In the genomic region with DNA sequence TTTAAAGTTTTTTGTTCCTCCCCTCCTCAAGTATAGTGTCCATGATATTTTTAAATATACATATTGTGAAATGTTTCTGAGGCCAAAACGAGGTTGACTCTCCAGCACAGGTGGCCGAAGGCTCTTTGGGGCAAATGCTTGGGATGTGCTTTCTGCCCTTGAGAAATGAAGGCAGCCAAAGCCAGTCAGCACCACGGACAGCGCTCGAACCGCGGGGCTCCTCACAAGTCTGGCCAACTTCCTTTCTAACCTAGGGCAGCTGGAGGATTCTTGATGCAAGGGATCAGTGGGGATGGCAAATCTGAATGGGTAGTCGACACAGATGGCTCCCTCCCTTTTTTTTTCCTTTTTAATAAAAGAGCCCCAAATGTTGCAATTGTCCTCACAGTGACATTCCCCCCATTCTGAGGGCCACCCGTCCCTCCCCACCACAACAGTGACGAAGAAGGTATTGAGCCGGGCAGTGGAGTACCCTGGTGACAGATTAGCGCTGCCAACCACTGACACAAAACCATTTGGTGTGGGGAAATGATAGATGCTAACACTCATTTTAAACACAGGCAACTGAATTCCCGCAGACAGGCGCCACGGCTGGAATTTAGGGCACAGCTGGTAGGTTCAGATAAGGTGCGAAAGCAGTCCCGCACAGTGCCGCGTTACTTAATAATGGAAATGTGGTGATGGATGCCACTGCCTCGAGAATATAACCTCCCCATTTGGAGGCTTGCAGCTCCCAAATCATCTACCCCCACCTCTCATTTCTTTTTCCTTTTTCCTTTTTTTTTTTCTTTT, we compare ENCODE assay signal across 10 mouse cellular contexts.
DNase-seq lines count a peak whose midpoint lies in the region; ATAC-seq and TF ChIP-seq lines count a peak whose summit lies in the region.
"Had no signal": no experiment of that assay in that cellular context is flagged by ENCODE, and none has a peak within 500 bp of the region (broad histone marks: within the 10 kb centered on the region; RNA-seq: fewer than 3 reads in every experiment).

No protein-coding gene starts in this region.

- H3K27me3 ChIP-seq in forebrain, embryonic 14.5 days (replicated peaks; ENCODE audit: control insufficient read depth, insufficient read depth, low read length), result no peaks in the 10 kb centered on the region
- no peaks in the 10 kb centered on the region for H3K27me3 ChIP-seq in forebrain, embryonic 13.5 days
- no peaks in the 10 kb centered on the region for H3K27me3 ChIP-seq in hindbrain, postnatal 0 days (ENCODE audit: insufficient read depth, low read length)
- no peaks in the 10 kb centered on the region for H3K27me3 ChIP-seq in midbrain, embryonic 11.5 days (ENCODE audit: control insufficient read depth, insufficient read depth, low read length)
- H3K27me3 ChIP-seq in intestine, embryonic 15.5 days (replicated peaks), result no peaks in the 10 kb centered on the region; the same call in 1 of the 2 replicates
- H3K27me3 ChIP-seq: lung, embryonic 15.5 days had no signal

- 33% methylated on average over 20 of the region's 20 CpGs for WGBS in forebrain, embryonic 14.5 days
- WGBS in forebrain, embryonic 13.5 days, result 30% methylated on average over 20 of the region's 20 CpGs
- 27% methylated on average over 20 of the region's 20 CpGs for WGBS in hindbrain, postnatal 0 days
- WGBS in midbrain, embryonic 11.5 days, result 35% methylated on average over 20 of the region's 20 CpGs
- 21% methylated on average over 20 of the region's 20 CpGs for WGBS in intestine, embryonic 15.5 days

- H3K4me1 ChIP-seq in forebrain, embryonic 14.5 days (ENCODE audit: control insufficient read depth, insufficient read depth, low read length), result peaks cover 6% of the 10 kb centered on the region; the same call in 1 of the 2 replicates
- 0 out of 2 replicates have a peak, but pooled peaks cover 11% of the 10 kb centered on the region for H3K4me1 ChIP-seq in forebrain, embryonic 13.5 days
- no peaks in the 10 kb centered on the region for H3K4me1 ChIP-seq in hindbrain, postnatal 0 days (ENCODE audit: insufficient read depth, low read length)
- no peaks in the 10 kb centered on the region for H3K4me1 ChIP-seq in midbrain, embryonic 11.5 days (ENCODE audit: control insufficient read depth, insufficient read depth, low read length)
- H3K4me1 ChIP-seq in intestine, embryonic 15.5 days (replicated peaks), result no peaks in the 10 kb centered on the region
- H3K4me1 ChIP-seq: lung, embryonic 15.5 days had no signal

- no peak for ATAC-seq in forebrain, embryonic 14.5 days
- ATAC-seq in forebrain, embryonic 13.5 days, result no peak
- ATAC-seq in hindbrain, postnatal 0 days, result no peak
- ATAC-seq in midbrain, embryonic 11.5 days (ENCODE audit: low FRiP score), result no peak
- ATAC-seq in intestine, embryonic 15.5 days, result no peak

- intact Hi-C loops in gastrocnemius, postnatal 36 days (cut with DNase I), result no loop called here

- H3K4me3 ChIP-seq in forebrain, embryonic 14.5 days (ENCODE audit: low read depth, low read length), result no peak overlapping the region
- no peak overlapping the region for H3K4me3 ChIP-seq in forebrain, embryonic 13.5 days
- no peak overlapping the region for H3K4me3 ChIP-seq in hindbrain, postnatal 0 days (ENCODE audit: low read length)
- H3K4me3 ChIP-seq in midbrain, embryonic 11.5 days (ENCODE audit: low read depth, low read length), result no peak overlapping the region
- no peak overlapping the region for H3K4me3 ChIP-seq in intestine, embryonic 15.5 days (replicated peaks)
- H3K4me3 ChIP-seq: erythroblast, embryonic 14.5 days; lung, embryonic 15.5 days had no signal

- DNase-seq in forebrain, embryonic 14.5 days (ENCODE audit: low spot score), result peak; percentile 44
- peak; percentile 60 for DNase-seq in urinary bladder, postnatal 14 days (ENCODE audit: low spot score)
- no peak for DNase-seq in urinary bladder, adult 2 months (ENCODE audit: low spot score)
- peak; percentile 64 for DNase-seq in hindbrain, postnatal 0 days (ENCODE audit: low spot score)
- peak; percentile 96 for DNase-seq in midbrain, embryonic 11.5 days (ENCODE audit: low spot score, missing footprints)
- DNase-seq in gastrocnemius, postnatal 36 days, result no peak

- no peak overlapping the region for H3K27ac ChIP-seq in forebrain, embryonic 14.5 days (ENCODE audit: low read depth, low read length)
- H3K27ac ChIP-seq in forebrain, embryonic 13.5 days, result no peak overlapping the region
- H3K27ac ChIP-seq in hindbrain, postnatal 0 days, result no peak overlapping the region
- H3K27ac ChIP-seq in midbrain, embryonic 11.5 days (ENCODE audit: low read depth, low read length), result no peak overlapping the region
- H3K27ac ChIP-seq in intestine, embryonic 15.5 days, result no peak overlapping the region
- H3K27ac ChIP-seq: lung, embryonic 15.5 days had no signal

- H3K9me3 ChIP-seq in forebrain, embryonic 14.5 days (replicated peaks; ENCODE audit: control insufficient read depth, low read length), result 0 out of 2 replicates have a peak, but pooled peaks cover 2% of the 10 kb centered on the region
- H3K9me3 ChIP-seq in forebrain, embryonic 13.5 days (replicated peaks), result no peaks in the 10 kb centered on the region
- H3K9me3 ChIP-seq in hindbrain, postnatal 0 days (ENCODE audit: low read length), result no peaks in the 10 kb centered on the region
- no peaks in the 10 kb centered on the region for H3K9me3 ChIP-seq in midbrain, embryonic 11.5 days (ENCODE audit: control insufficient read depth, low read length)
- H3K9me3 ChIP-seq in intestine, embryonic 15.5 days, result no peaks in the 10 kb centered on the region
- H3K9me3 ChIP-seq: lung, embryonic 15.5 days had no signal

- no peak for TF ChIP-seq CTCF in hindbrain, postnatal 0 days (IDR thresholded peaks at IDR 0.05; ENCODE audit: low read depth)

- H3K36me3 ChIP-seq in forebrain, embryonic 14.5 days (ENCODE audit: control insufficient read depth, insufficient read depth, low read length), result no peaks in the 10 kb centered on the region
- H3K36me3 ChIP-seq in forebrain, embryonic 13.5 days (ENCODE audit: poor library complexity, severe bottlenecking), result no peaks in the 10 kb centered on the region
- H3K36me3 ChIP-seq in hindbrain, postnatal 0 days (ENCODE audit: insufficient read depth, low read length), result no peaks in the 10 kb centered on the region
- no peaks in the 10 kb centered on the region for H3K36me3 ChIP-seq in midbrain, embryonic 11.5 days (ENCODE audit: control insufficient read depth, insufficient read depth, low read length)
- no peaks in the 10 kb centered on the region for H3K36me3 ChIP-seq in intestine, embryonic 15.5 days
- H3K36me3 ChIP-seq: lung, embryonic 15.5 days had no signal

- no peak overlapping the region for H3K9ac ChIP-seq in forebrain, embryonic 14.5 days (ENCODE audit: low read length)
- H3K9ac ChIP-seq in forebrain, embryonic 13.5 days, result no peak overlapping the region
- H3K9ac ChIP-seq in hindbrain, postnatal 0 days (replicated peaks; ENCODE audit: low read length), result no peak overlapping the region
- H3K9ac ChIP-seq in midbrain, embryonic 11.5 days (ENCODE audit: low read length), result no peak overlapping the region
- H3K9ac ChIP-seq in intestine, embryonic 15.5 days, result no peak overlapping the region
- H3K9ac ChIP-seq: lung, embryonic 15.5 days had no signal

- H3K4me2 ChIP-seq in forebrain, embryonic 14.5 days (ENCODE audit: low read length), result no peak overlapping the region
- no peak overlapping the region for H3K4me2 ChIP-seq in forebrain, embryonic 13.5 days
- no peak overlapping the region for H3K4me2 ChIP-seq in hindbrain, postnatal 0 days (ENCODE audit: low read depth, low read length)
- H3K4me2 ChIP-seq in midbrain, embryonic 11.5 days, result no peak overlapping the region
- no peak overlapping the region for H3K4me2 ChIP-seq in intestine, embryonic 15.5 days (replicated peaks)
- H3K4me2 ChIP-seq: lung, embryonic 15.5 days had no signal

Comparison
In these comparisons a context has a peak if more than half of its experiments do, and no peak if none do; other contexts are left out.
1. DNase-seq: peak in forebrain, embryonic 14.5 days (single experiment), urinary bladder, postnatal 14 days (single experiment), hindbrain, postnatal 0 days (single experiment) and midbrain, embryonic 11.5 days (single experiment); none in urinary bladder, adult 2 months (single experiment) and gastrocnemius, postnatal 36 days (0 of 2).